In genomic region chr4:152262187-152262586, GRCm38 (mm10) we compare ENCODE assay signal across 20 mouse cellular contexts. TPM values are rescaled to one million over a fixed set of nuclear protein-coding genes. Genes with fewer than 3 reads are reported as not detected.
DNase-seq lines count a peak whose midpoint lies in the region; ATAC-seq and TF ChIP-seq lines count a peak whose summit lies in the region.
"Had no signal": no experiment of that assay in that cellular context is flagged by ENCODE, and none has a peak within 500 bp of the region (broad histone marks: within the 10 kb centered on the region; RNA-seq: fewer than 3 reads in every experiment).

No protein-coding gene starts in this region.

- H3K4me2 ChIP-seq in heart, embryonic 11.5 days, result peak overlapping the region; percentile 39
- H3K4me2 ChIP-seq: hindbrain, embryonic 13.5 days; midbrain, embryonic 12.5 days had no signal

- H3K27ac ChIP-seq in ES-Bruce4 (ENCODE audit: insufficient read depth, low read length), result no peak overlapping the region
- H3K27ac ChIP-seq in heart, embryonic 11.5 days (ENCODE audit: low read depth, low read length), result peak overlapping the region; percentile 88
- H3K27ac ChIP-seq: forebrain, embryonic 10.5 days; hindbrain, embryonic 13.5 days; midbrain, embryonic 12.5 days had no signal

- 25% methylated on average over 9 of the region's 9 CpGs for WGBS in heart, embryonic 11.5 days (ENCODE audit: insufficient replicate concordance)

- H3K9me3 ChIP-seq in ES-Bruce4 (replicated peaks; ENCODE audit: control insufficient read depth, insufficient read depth, low read length, poor library complexity, severe bottlenecking), result no peaks in the 10 kb centered on the region
- no peaks in the 10 kb centered on the region for H3K9me3 ChIP-seq in heart, embryonic 11.5 days (replicated peaks; ENCODE audit: control insufficient read depth, low read length)
- H3K9me3 ChIP-seq: forebrain, embryonic 10.5 days; hindbrain, embryonic 13.5 days; midbrain, embryonic 12.5 days had no signal

- no peaks in the 10 kb centered on the region for H3K36me3 ChIP-seq in ES-Bruce4 (ENCODE audit: control insufficient read depth, insufficient read depth, low read length, poor library complexity, severe bottlenecking)
- no peaks in the 10 kb centered on the region; the same call in none of the 2 replicates for H3K36me3 ChIP-seq in heart, embryonic 11.5 days (ENCODE audit: control insufficient read depth, insufficient read depth, low read length)
- H3K36me3 ChIP-seq: midbrain, embryonic 12.5 days had no signal

- H3K27me3 ChIP-seq in ES-Bruce4 (ENCODE audit: control insufficient read depth, insufficient read depth, low read length, poor library complexity, severe bottlenecking), result no peaks in the 10 kb centered on the region
- H3K27me3 ChIP-seq in heart, embryonic 11.5 days (ENCODE audit: control insufficient read depth, insufficient read depth, low read length), result no peaks in the 10 kb centered on the region
- H3K27me3 ChIP-seq: midbrain, embryonic 12.5 days had no signal

- DNase-seq in heart, adult 11 months, result peak; percentile 97
- no peak for DNase-seq in heart, postnatal 25 days (ENCODE audit: low spot score)
- DNase-seq in heart, postnatal 4 days, result peak; percentile 70
- no peak for DNase-seq in thymus, postnatal 36 days
- DNase-seq in spleen, postnatal 4 days (ENCODE audit: low spot score in 2 of 2), result no peak
- DNase-seq: adrenal gland, adult 2 months; cerebellum, adult 2 months; kidney, adult 11 months; kidney, postnatal 25 days; liver, postnatal 0 days; lung, postnatal 4 days had no signal

- 0 out of 2 replicates have a peak overlapping the region, but pooled peaks have one; percentile 1 for H3K4me3 ChIP-seq in ES-Bruce4 (ENCODE audit: low read depth, low read length)
- H3K4me3 ChIP-seq in heart, embryonic 11.5 days (ENCODE audit: low read depth, low read length), result no peak overlapping the region
- H3K4me3 ChIP-seq: forebrain, embryonic 10.5 days; hindbrain, embryonic 13.5 days; midbrain, embryonic 12.5 days; myocyte had no signal

- no peak for TF ChIP-seq POLR2A in ES-Bruce4 (IDR thresholded peaks at IDR 0.05; ENCODE audit: insufficient read depth, low read length)

- ATAC-seq in heart, embryonic 11.5 days (replicated peaks; ENCODE audit: insufficient number of reproducible peaks, low FRiP score, low TSS enrichment), result peak; percentile 2; the same call in 1 of the 2 replicates

- H3K9ac ChIP-seq in ES-Bruce4 (ENCODE audit: low read depth, poor library complexity, severe bottlenecking), result no peak overlapping the region
- H3K9ac ChIP-seq in heart, embryonic 11.5 days (ENCODE audit: low read depth, low read length), result peak overlapping the region; percentile 49; the same call in 1 of the 2 replicates
- H3K9ac ChIP-seq: hindbrain, embryonic 13.5 days; liver, postnatal 0 days; midbrain, embryonic 12.5 days had no signal

- intact Hi-C loops in heart, postnatal 25 days (cut with DNase I), result no loop called here

- TF ChIP-seq EP300 in ES-Bruce4 (IDR thresholded peaks at IDR 0.05; ENCODE audit: insufficient read depth, low read depth, low read length), result no peak

- no peak for TF ChIP-seq CTCF in ES-Bruce4 (IDR thresholded peaks at IDR 0.05; ENCODE audit: low read depth, low read length)

- peaks cover 5% of the 10 kb centered on the region for H3K4me1 ChIP-seq in ES-Bruce4 (ENCODE audit: control insufficient read depth, insufficient read depth, low read length)
- H3K4me1 ChIP-seq in heart, embryonic 11.5 days (ENCODE audit: control insufficient read depth, insufficient read depth, low read length), result peaks cover 62% of the 10 kb centered on the region

RNA-seq across cellular contexts. Expression of gene Gpr153, which starts 11.8 kb away (rescaled TPM):
- total RNA-seq in heart, postnatal 25 days (2021), result 10 to 100 TPM; 14.3 to 14.9 TPM
- polyA plus RNA-seq in ES-Bruce4 (2011; ENCODE audit: insufficient read depth, insufficient read length, low read depth, missing spikeins), result 7.2 and 7.9 TPM in 2 replicates
- 7.8 and 9.0 TPM in 2 replicates for polyA plus RNA-seq in heart, embryonic 11.5 days (2014; fragmentation: Nextera tagmentation; extraction: Ambion mirVana)
- 10 to 100 TPM; 30.1 to 30.6 TPM for total RNA-seq in heart, postnatal 4 days (2021)
- total RNA-seq: MEL had no signal

RNA-seq across cellular contexts. Expression of gene Hes3, which starts 29.3 kb away (rescaled TPM):
- not detected for total RNA-seq in heart, postnatal 25 days (2021)
- not detected in 2 replicates for polyA plus RNA-seq in ES-Bruce4 (2011; ENCODE audit: insufficient read depth, insufficient read length, low read depth, missing spikeins)
- not detected in 2 replicates for polyA plus RNA-seq in heart, embryonic 11.5 days (2014; fragmentation: Nextera tagmentation; extraction: Ambion mirVana)
- total RNA-seq in heart, postnatal 4 days (2021), result not detected
- total RNA-seq: adrenal gland, adult 2 months; layer of hippocampus, postnatal 10 days; MEL had no signal
- polyA plus RNA-seq: adrenal gland, adult 2 months; embryonic facial prominence, embryonic 14.5 days; liver, postnatal 0 days had no signal

RNA-seq across cellular contexts. Expression of gene Icmt, which starts 34.8 kb away (rescaled TPM):
- total RNA-seq in heart, postnatal 25 days (2021), result 10 to 100 TPM; 25.2 to 26.7 TPM
- polyA plus RNA-seq in ES-Bruce4 (2011; ENCODE audit: insufficient read depth, insufficient read length, low read depth, missing spikeins), result 21.4 and 22.8 TPM in 2 replicates
- 15.9 and 22.6 TPM in 2 replicates for polyA plus RNA-seq in heart, embryonic 11.5 days (2014; fragmentation: Nextera tagmentation; extraction: Ambion mirVana)
- 10 to 100 TPM; 32.1 to 33.3 TPM for total RNA-seq in heart, postnatal 4 days (2021)

RNA-seq across cellular contexts. Expression of gene Rnf207, which starts 56.6 kb away (rescaled TPM):
- 10 to 100 TPM; 69.6 to 73.3 TPM for total RNA-seq in heart, postnatal 25 days (2021)
- polyA plus RNA-seq in ES-Bruce4 (2011; ENCODE audit: insufficient read depth, insufficient read length, low read depth, missing spikeins), result 3.2 and 4.2 TPM in 2 replicates
- polyA plus RNA-seq in heart, embryonic 11.5 days (2014; fragmentation: Nextera tagmentation; extraction: Ambion mirVana), result 27.4 and 27.5 TPM in 2 replicates
- 100 to 1,000 TPM; 105 to 116 TPM for total RNA-seq in heart, postnatal 4 days (2021)
- total RNA-seq: MEL had no signal

Comparison
In these comparisons a context has a peak if more than half of its experiments do, and no peak if none do; other contexts are left out.
1. DNase-seq: peak in heart, adult 11 months (single experiment) and heart, postnatal 4 days (single experiment); none in heart, postnatal 25 days (single experiment), thymus, postnatal 36 days (0 of 2) and spleen, postnatal 4 days (0 of 2).